Mouse (Mus musculus) CD4-positive naive resting alpha-beta T cell, adult 76 days (primary cell): ENCODE measurements around the gene Sprr2j-ps. TPM values are rescaled to one million over a fixed set of nuclear protein-coding genes. Genes with fewer than 3 reads are reported as not detected.

Experiments used
- total RNA-seq: library from RNA; stranded (reverse); gene quantifications from one replicate; pipeline ENCODE4 v1.2.4, GENCODE M21; 2023

Gene Sprr2j-ps
- not detected for total RNA-seq

DNA sequence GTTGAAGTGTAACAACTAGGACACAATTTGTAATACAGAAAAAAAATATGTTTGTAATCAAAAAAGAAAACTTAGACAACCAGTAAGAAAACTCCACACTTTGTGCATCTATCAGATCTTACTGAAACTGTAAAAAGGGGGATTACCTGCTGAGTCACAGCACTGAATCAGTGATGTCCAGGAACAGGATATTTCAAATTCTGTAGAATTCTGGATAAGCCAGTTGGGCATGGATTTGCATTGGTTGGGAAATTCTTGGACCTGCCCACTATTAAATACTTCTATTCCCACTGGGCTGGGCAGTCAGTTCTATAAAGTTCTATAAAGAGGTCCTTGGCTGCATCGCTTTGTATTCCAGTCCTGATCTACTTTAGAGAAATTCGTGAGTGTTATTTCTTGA, at the start of gene Sprr2j-ps:
Gene Sprr2j-ps (plus strand): TSS at position 301 of the 400 bp plus-strand sequence.

DNA sequence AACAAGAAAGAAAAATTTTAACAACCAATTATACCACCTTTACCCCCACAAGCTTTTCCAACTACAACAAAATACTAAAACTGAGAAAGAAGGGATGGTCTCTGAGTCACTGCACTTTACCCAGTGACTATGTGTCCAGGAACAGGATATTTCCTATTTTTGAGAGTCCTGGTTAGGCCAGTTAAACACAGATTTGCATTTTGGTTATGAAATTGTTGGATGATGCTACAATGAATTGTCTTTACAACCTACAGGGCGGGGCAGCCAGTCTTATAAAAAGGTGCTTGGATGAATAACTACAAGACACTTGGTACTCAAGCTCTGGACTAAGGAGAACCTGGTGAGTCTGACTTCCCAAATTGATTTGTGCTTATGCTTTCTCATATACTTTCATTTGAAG, 32.5 kb upstream of the Sprr2j-ps start, which contains the start of gene Sprr2h:
Gene Sprr2h (plus strand): TSS at position 301 of the 400 bp plus-strand sequence.

DNA sequence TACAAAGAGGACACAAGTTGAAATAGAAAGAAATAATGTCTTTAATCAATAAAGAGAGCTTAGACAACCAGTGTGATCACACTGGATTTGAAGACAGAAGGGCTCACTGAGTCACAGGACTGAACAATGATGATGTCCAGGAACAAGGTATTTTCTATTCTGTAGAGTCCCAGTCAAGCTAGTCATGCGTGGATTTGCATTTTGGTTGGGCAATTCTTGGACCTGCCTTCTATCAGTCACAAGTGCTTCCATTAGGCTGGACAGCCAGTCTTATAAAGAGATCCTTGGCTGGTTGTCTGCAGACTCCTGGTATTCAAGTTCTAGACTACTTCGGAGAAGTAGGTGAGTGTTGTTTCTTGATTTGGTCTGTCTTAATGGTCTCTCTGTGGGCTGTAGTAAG, 10.2 kb upstream of the Sprr2j-ps start, which contains the start of gene Sprr2i:
Gene Sprr2i (plus strand): TSS at position 301 of the 400 bp plus-strand sequence.

DNA sequence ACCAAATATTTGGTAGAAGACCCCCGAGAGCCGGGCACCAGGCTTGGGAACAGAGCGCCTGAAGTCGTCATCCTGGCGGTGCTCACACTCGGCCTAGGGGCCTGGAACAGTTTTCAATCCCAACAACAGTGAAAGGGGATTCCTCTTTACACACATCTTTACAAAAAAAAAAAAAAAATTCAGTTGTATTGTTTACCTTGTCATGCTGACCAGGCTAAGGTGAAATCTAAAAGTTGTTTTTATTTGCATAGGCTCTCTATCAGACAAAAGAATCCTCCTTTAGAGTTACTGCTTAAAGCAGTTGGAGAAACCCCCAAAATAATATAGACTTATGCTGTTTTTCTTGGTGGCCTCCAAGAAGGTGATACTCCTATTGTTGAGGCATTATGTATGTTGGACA, 11.4 kb downstream of the Sprr2j-ps start, which contains the start of gene Gm9774:
Gene Gm9774 (minus strand): TSS at position 101 of the 400 bp plus-strand sequence.

GRCm38 (mm10) chr3:92432282-92432681, 14.4 kb downstream of the Sprr2j-ps start, which contains the start of gene Sprr2k:
Sprr2k (plus strand) TSS chr3:92432582.

DNA sequence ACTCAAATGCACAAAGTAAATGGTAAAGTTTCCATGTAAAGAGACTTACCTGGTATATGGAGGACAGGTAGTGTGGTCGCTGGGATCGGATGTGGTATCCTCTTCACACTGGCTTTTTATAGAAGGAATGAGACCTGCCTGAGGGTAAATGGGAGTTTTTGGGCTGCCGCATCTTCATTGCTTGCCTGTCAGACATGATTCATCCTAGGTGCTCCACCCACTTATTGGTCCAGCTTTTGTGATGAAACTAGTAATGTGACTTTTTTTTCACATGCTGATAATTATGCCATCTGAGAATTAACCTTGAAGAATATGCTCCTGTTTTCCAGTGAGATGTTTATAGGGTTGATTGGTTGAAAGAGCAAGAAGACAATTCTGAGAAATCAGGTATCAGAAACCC, 20.8 kb downstream of the Sprr2j-ps start, which contains the start of gene Sprr1b:
Gene Sprr1b (minus strand): TSS at position 101 of the 400 bp plus-strand sequence.

DNA sequence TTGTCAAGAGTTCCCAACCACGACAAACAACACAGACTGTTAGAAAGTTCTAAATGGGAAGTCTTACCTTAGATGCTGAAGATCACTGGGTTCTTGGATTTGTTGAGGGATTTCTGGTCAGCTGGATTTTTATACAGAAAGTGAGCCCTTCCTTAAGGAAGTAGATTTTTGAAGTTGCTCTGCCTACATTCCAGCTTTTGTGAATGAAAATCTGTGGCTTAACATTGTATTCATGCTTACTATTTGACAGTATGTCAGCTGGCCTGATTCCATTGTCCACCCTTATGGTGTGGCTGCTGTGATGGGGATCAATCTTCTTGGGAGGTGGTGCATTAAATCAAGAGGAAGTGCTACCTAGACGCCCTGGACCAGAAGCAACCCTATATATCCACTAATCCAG, 40.7 kb downstream of the Sprr2j-ps start, which contains the start of gene Sprr3:
Gene Sprr3 (minus strand): TSS at position 101 of the 400 bp plus-strand sequence.

Other genes with a start within 250 kb of the Sprr2j-ps start
- gene Sprr2a1, start 202.3 kb upstream of the Sprr2j-ps start, total RNA-seq = not detected
- gene Sprr2a2, start 202.2 kb upstream of the Sprr2j-ps start, total RNA-seq = not detected
- not detected for gene Sprr2a3, start 132.7 kb upstream of the Sprr2j-ps start, total RNA-seq
- gene Sprr2b, start 101.5 kb upstream of the Sprr2j-ps start, total RNA-seq = not detected
- not detected for gene Sprr2d, start 78.9 kb upstream of the Sprr2j-ps start, total RNA-seq
- not detected for gene Sprr2e, start 65.9 kb upstream of the Sprr2j-ps start, total RNA-seq
- gene Sprr2f, start 52.9 kb upstream of the Sprr2j-ps start, total RNA-seq = not detected
- gene Sprr2h, start 32.4 kb upstream of the Sprr2j-ps start, total RNA-seq = not detected
- not detected for gene Sprr2i, start 10.1 kb upstream of the Sprr2j-ps start, total RNA-seq
- gene Gm9774, start 11.3 kb downstream of the Sprr2j-ps start, total RNA-seq = 0.76 TPM
- not detected for gene Sprr2k, start 14.5 kb downstream of the Sprr2j-ps start, total RNA-seq
- gene Sprr1b, start 20.7 kb downstream of the Sprr2j-ps start, total RNA-seq = not detected
- gene Sprr3, start 40.6 kb downstream of the Sprr2j-ps start, total RNA-seq = not detected
- gene Sprr1a, start 67.8 kb downstream of the Sprr2j-ps start, total RNA-seq = not detected
- not detected for gene Sprr4, start 82.4 kb downstream of the Sprr2j-ps start, total RNA-seq
- gene 2310046K23Rik, start 116.4 kb downstream of the Sprr2j-ps start, total RNA-seq = not detected
- gene Ivl, start 155.7 kb downstream of the Sprr2j-ps start, total RNA-seq = not detected
- not detected for gene Smcp, start 170.9 kb downstream of the Sprr2j-ps start, total RNA-seq
- not detected for gene 2210017I01Rik, start 189.4 kb downstream of the Sprr2j-ps start, total RNA-seq
- not detected for gene Lce6a, start 203.6 kb downstream of the Sprr2j-ps start, total RNA-seq
- gene Lce1a1, start 230.2 kb downstream of the Sprr2j-ps start, total RNA-seq = not detected
- gene Lce1b, start 238.8 kb downstream of the Sprr2j-ps start, total RNA-seq = not detected